Mouse (Mus musculus) CH12.LX (cell line): ENCODE results near the gene Gab1.

Source experiments
- CTCF ChIP-seq, 2 experiments: IDR thresholded peaks in 1 of 2; conservative IDR thresholded peaks in 1 of 2; 2 replicates each; pipeline ENCODE4 v1.5.1; 2011 to 2012; ENCODE audit warnings: low read depth in 2 of 2, low read length in 2 of 2, improper control_type of control experiment in 1 of 2, inconsistent platforms in 1 of 2, mild to moderate bottlenecking in 1 of 2, moderate library complexity in 1 of 2
- GABPA ChIP-seq: IDR thresholded peaks from 2 replicates; pipeline ENCODE4 v1.6.1; 2012; ENCODE audit warnings: low read depth, low read length, improper control_type of control experiment, inconsistent platforms; ENCODE audit not compliant: insufficient replicate concordance
- HCFC1 ChIP-seq: IDR thresholded peaks from 2 replicates; pipeline ENCODE4 v1.6.1; 2012; ENCODE audit warnings: low read depth, mild to moderate bottlenecking, inconsistent platforms, low read length, improper control_type of control experiment
- MAZ ChIP-seq: IDR thresholded peaks from 2 replicates; pipeline ENCODE4 v1.6.1; 2012; ENCODE audit warnings: low read depth, mild to moderate bottlenecking, inconsistent platforms, low read length, improper control_type of control experiment, moderate library complexity
- PAX5 ChIP-seq: IDR thresholded peaks from 2 replicates; pipeline ENCODE4 v1.6.1; 2012; ENCODE audit warnings: low read length, inconsistent platforms, mixed read lengths
- POLR2A ChIP-seq: IDR thresholded peaks from 2 replicates; pipeline ENCODE4 v1.6.1; 2011; ENCODE audit warnings: low read depth, mild to moderate bottlenecking, improper control_type of control experiment, low read length
- RCOR1 ChIP-seq: conservative IDR thresholded peaks from 2 replicates; pipeline ENCODE4 v1.6.1; 2012; ENCODE audit warnings: low read depth, mild to moderate bottlenecking, inconsistent platforms, low read length, improper control_type of control experiment
- SIN3A ChIP-seq: IDR thresholded peaks from 2 replicates; pipeline ENCODE4 v1.6.1; 2012; ENCODE audit warnings: low read length, improper control_type of control experiment, inconsistent platforms
- TBP ChIP-seq: conservative IDR thresholded peaks from 2 replicates; pipeline ENCODE4 v1.6.1; 2011; ENCODE audit warnings: low read depth, low read length, improper control_type of control experiment
- ZMIZ1 ChIP-seq: IDR thresholded peaks from 2 replicates; pipeline ENCODE4 v1.6.1; 2012; ENCODE audit warnings: low read depth, mild to moderate bottlenecking, inconsistent platforms, low read length, improper control_type of control experiment

GRCm38 (mm10) chr8:80859180-80859775, 21.0 kb downstream of the Gab1 start:
- TF ChIP-seq SIN3A (no peak), POLR2A (no peak), ZMIZ1 (no peak), CTCF (conservative IDR thresholded peaks at IDR 0.05 in 1 of 2, IDR thresholded peaks at IDR 0.05 in 1 of 2; ENCODE audit: low read depth in 2 of 2, low read length in 2 of 2) (no peak), MAZ (no peak), GABPA (no peak), PAX5 (no peak), TBP (no peak), RCOR1 (no peak), HCFC1 (no peak)
